Mouse (Mus musculus) heart, adult 8-10 months (tissue): ENCODE measurements around the gene Vps52. TPM values are rescaled to one million over a fixed set of nuclear protein-coding genes. Genes with fewer than 3 reads are reported as not detected.

Experiments used
- DNase-seq: peaks from one replicate; pipeline ENCODE4 v3.0.0; 2022; ENCODE audit warnings: low spot score
- total RNA-seq, 4 experiments: library from RNA; stranded (reverse); gene quantifications; 2 replicates each; pipeline ENCODE4 v1.2.4; 2022

Gene Vps52
- 10 to 100 TPM; 35.6 to 45.0 (median 41.6) TPM for total RNA-seq

GRCm38 (mm10) chr17:33955555-33956214 is at the start of gene Vps52, which contains the start of gene Rps18:
Gene Vps52, plus strand, starts transcription at chr17:33955812.
Gene Rps18, minus strand, starts transcription at chr17:33956001.
- peak; percentile 98 for DNase-seq

GRCm38 (mm10) chr17:33908331-33909076 is 47.1 kb upstream of the Vps52 start:
- no peak for DNase-seq

- DNase-seq: peak; percentile 98
Measured at GRCm38 (mm10) chr17:33909077-33909868, 46.3 kb upstream of the Vps52 start, which contains the start of gene Daxx. Gene Daxx, plus strand, starts transcription at chr17:33909414.

GRCm38 (mm10) chr17:33909869-33910250 is 45.8 kb upstream of the Vps52 start:
- DNase-seq: peak; percentile 68

- DNase-seq: no peak
Measured at GRCm38 (mm10) chr17:33910346-33911051, 45.1 kb upstream of the Vps52 start.

- DNase-seq: no peak
Measured at GRCm38 (mm10) chr17:33911052-33911812, 44.4 kb upstream of the Vps52 start.

- DNase-seq: no peak
Measured at GRCm38 (mm10) chr17:33911813-33912414, 43.7 kb upstream of the Vps52 start.

GRCm38 (mm10) chr17:33913264-33913663 is 42.3 kb upstream of the Vps52 start:
- DNase-seq: no peak

GRCm38 (mm10) chr17:33913905-33914304 is 41.7 kb upstream of the Vps52 start:
- DNase-seq: no peak

- DNase-seq: no peak
Measured at GRCm38 (mm10) chr17:33914969-33915391, 40.6 kb upstream of the Vps52 start.

GRCm38 (mm10) chr17:33915671-33916250 is 39.9 kb upstream of the Vps52 start, which contains the start of the genes Tapbp and Zbtb22:
Gene Tapbp, plus strand, starts transcription at chr17:33915899.
Gene Zbtb22, plus strand, starts transcription at chr17:33915904.
- peak; percentile 98 for DNase-seq

GRCm38 (mm10) chr17:33916294-33916693 is 39.3 kb upstream of the Vps52 start:
- DNase-seq: no peak

GRCm38 (mm10) chr17:33916847-33917655 is 38.6 kb upstream of the Vps52 start:
- DNase-seq: no peak

- DNase-seq: no peak
Measured at GRCm38 (mm10) chr17:33917656-33918292, 37.8 kb upstream of the Vps52 start.

GRCm38 (mm10) chr17:33918293-33919203 is 37.1 kb upstream of the Vps52 start:
- DNase-seq: peak; percentile 44

- DNase-seq: peak; percentile 86
Measured at GRCm38 (mm10) chr17:33919351-33920281, 36.0 kb upstream of the Vps52 start.
